Mouse (Mus musculus) cortical plate, adult 2 months (tissue): ENCODE data around the gene Dcaf10. TPM values are rescaled to one million over a fixed set of nuclear protein-coding genes. Genes with fewer than 3 reads are reported as not detected.
"Not testable (repeated sequence)": the region's sequence is repeated elsewhere in the genome, so short reads cannot be mapped to it uniquely, and the experiment has no call there.

Source experiments
- H3K27ac ChIP-seq: fragments of 200-500 bp; 2 replicates; pipeline ENCODE4 v1.5.1; 2012; ENCODE audit warnings: low read length, control low read depth, inconsistent platforms; ENCODE audit not compliant: insufficient read depth
- H3K4me1 ChIP-seq: fragments of 200-500 bp; 2 replicates; pipeline ENCODE4 v1.6.1; 2011; ENCODE audit warnings: low read length; ENCODE audit not compliant: control insufficient read depth, insufficient read depth
- H3K4me3 ChIP-seq: fragments of 200-500 bp; 2 replicates; pipeline ENCODE4 v1.5.1; 2011; ENCODE audit warnings: mild to moderate bottlenecking, low read length, control low read depth; ENCODE audit not compliant: insufficient read depth
- CTCF ChIP-seq: fragments of 200-500 bp; IDR thresholded peaks from 2 replicates; pipeline ENCODE4 v1.5.1; 2011; ENCODE audit warnings: mild to moderate bottlenecking, control low read depth, low read length; ENCODE audit not compliant: insufficient read depth; ENCODE audit errors: extremely low read depth
- POLR2A ChIP-seq: fragments of 200-500 bp; IDR thresholded peaks from 2 replicates; pipeline ENCODE4 v1.6.1; 2011; ENCODE audit warnings: mild to moderate bottlenecking, low read length, control low read depth; ENCODE audit not compliant: insufficient read depth; ENCODE audit errors: extremely low read depth
- polyA plus RNA-seq: library from polyadenylated mRNA; depleted of rRNA; stranded (reverse); fragments of >200 nt; gene quantifications from 2 replicates; pipeline ENCODE4 v1.2.3, GENCODE M21; 2012

The Dcaf10 gene
- polyA plus RNA-seq, 1 experiment, result 8.2 TPM

DNA sequence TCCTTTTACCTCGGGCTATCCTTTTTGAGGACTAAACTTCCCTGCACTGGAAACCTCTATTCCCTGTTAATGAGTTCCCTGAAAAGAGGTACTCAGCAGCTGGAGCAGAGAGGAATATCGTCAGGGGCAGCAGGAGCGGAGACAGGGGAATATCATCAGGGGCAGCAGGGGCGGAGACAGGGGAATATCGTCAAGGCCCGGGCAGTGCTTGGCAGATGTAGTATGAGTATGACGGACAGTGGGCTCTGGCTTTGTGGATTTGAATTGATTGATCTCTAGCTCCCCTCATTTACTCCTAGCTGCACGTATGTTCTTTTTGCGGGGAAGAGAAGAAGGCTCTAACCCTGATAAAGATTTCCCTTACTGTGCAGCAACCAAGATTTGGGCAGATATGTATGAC, 675 bp upstream of the Dcaf10 start:
- TF ChIP-seq CTCF, result no peak
- peak overlapping the region; percentile 54; the same call in 1 of the 2 replicates for H3K4me3 ChIP-seq
- no peak overlapping the region for H3K27ac ChIP-seq
- peaks cover 5% of the 10 kb centered on the region; the same call in 1 of the 2 replicates for H3K4me1 ChIP-seq

- TF ChIP-seq POLR2A (no peak), CTCF (no peak)
- peaks cover 5% of the 10 kb centered on the region; the same call in 1 of the 2 replicates for H3K4me1 ChIP-seq
- H3K4me3 ChIP-seq, result peak within 1 kb of the TSS; percentile 54
- peak within 1 kb of the TSS; percentile 53 for H3K27ac ChIP-seq
Measured at GRCm38 (mm10) chr4:45342286-45343155, 620 bp downstream of the Dcaf10 start, which contains the start of gene Exosc3. Exosc3 (minus strand) TSS chr4:45342732.

- Histone ChIP-seq H3K4me1 (no peaks in the 10 kb centered on the region; the same call in 1 of the 2 replicates), H3K4me3 (no peak overlapping the region)
- no peak for TF ChIP-seq POLR2A
- no peak for TF ChIP-seq CTCF
Measured at GRCm38 (mm10) chr4:45356653-45357052, 14.8 kb downstream of the Dcaf10 start.

GRCm38 (mm10) chr4:45371261-45371660, 29.4 kb downstream of the Dcaf10 start:
- Histone ChIP-seq H3K27ac (no peak overlapping the region), H3K4me3 (no peak overlapping the region)
- no peak for TF ChIP-seq CTCF
- TF ChIP-seq POLR2A, result no peak

More at GRCm38 (mm10) chr4:45356653-45357052, 14.8 kb downstream of the Dcaf10 start:
- H3K27ac ChIP-seq, result no peak overlapping the region

DNA sequence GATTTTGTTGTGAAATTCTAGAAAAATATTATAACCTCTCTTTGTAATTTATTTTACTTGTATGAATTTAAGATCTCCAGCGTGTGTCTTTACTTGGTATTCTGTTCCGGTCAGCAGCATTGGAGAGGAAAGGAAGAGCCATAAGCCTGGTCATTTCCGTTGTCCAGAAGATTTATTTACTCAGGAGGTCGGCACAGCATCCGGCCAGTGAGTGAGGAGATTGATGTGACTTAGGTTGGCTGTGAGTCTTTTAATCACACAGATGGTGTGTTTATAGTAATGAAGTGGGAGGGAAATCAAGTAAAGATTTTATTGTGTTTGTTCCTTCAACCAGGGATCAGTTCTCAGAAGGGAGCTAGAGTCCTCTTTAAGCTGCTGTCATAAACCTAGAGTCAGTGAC, 33.0 kb downstream of the Dcaf10 start:
- Histone ChIP-seq H3K4me1 (no peaks in the 10 kb centered on the region), H3K27ac (no peak overlapping the region), H3K4me3 (no peak overlapping the region)
- TF ChIP-seq CTCF (no peak), POLR2A (no peak)

More at GRCm38 (mm10) chr4:45371261-45371660, 29.4 kb downstream of the Dcaf10 start:
- no peaks in the 10 kb centered on the region for H3K4me1 ChIP-seq

DNA sequence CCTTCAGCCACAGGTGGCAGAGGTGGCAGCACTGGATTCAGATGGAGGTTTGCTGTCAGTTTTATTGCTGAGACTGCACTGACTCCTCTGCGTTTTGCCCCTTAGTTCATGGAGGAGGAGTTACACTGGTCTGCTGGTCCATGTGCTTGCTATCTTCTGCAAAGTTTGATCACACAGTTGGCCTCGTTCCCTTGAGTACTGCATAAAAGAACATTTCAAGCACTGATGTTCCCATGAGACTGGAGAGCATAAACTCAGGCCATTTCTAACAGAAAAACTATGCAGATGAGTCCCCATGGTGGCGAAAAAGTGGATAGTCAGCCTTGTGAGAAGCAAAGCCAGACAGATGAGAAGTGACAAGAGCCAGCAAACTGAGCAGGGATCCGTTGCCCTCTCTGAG, 34.7 kb downstream of the Dcaf10 start:
- Histone ChIP-seq H3K4me3 (no peak overlapping the region), H3K27ac (no peak overlapping the region)
- no peak for TF ChIP-seq CTCF
- TF ChIP-seq POLR2A, result no peak

GRCm38 (mm10) chr4:45380903-45381580, 39.1 kb downstream of the Dcaf10 start:
- not testable (repeated sequence) for H3K4me1 ChIP-seq, H3K4me3 ChIP-seq, H3K27ac ChIP-seq

More for the DNA sequence above, 34.7 kb downstream of the Dcaf10 start:
- no peaks in the 10 kb centered on the region for H3K4me1 ChIP-seq

GRCm38 (mm10) chr4:45382133-45382532, 40.2 kb downstream of the Dcaf10 start:
- not testable (repeated sequence) for H3K4me1 ChIP-seq, H3K27ac ChIP-seq, H3K4me3 ChIP-seq

DNA sequence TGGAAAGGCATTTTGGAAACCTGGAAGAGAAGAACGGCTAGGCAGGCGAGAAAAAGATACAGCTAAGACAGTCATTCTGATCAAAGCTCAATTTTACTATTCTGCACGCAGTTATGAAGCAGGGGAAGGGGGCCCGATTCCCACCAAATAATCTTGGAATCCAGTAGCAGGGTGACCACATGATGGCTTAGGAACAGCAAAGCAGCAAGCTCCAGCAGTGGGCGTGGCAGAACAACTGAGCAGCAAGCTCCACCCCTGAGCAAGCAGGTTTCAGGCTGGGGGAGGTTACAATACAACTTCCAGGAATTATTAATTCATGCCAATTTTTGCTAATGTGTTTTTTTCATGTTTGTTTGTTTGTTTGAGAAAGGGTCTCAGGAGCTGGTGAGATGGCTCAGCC, 45.4 kb downstream of the Dcaf10 start:
- not testable (repeated sequence) for H3K27ac ChIP-seq, H3K4me3 ChIP-seq, H3K4me1 ChIP-seq

GRCm38 (mm10) chr4:45392099-45392498, 50.2 kb downstream of the Dcaf10 start:
- Histone ChIP-seq H3K4me1 (no peaks in the 10 kb centered on the region), H3K27ac (no peak overlapping the region), H3K4me3 (no peak overlapping the region)
- TF ChIP-seq CTCF, result no peak
- TF ChIP-seq POLR2A, result no peak
